Mouse (Mus musculus) heart, postnatal 0 days (tissue): Measurements from ENCODE around the gene Syndig1. TPM values are rescaled to one million over a fixed set of nuclear protein-coding genes. Genes with fewer than 3 reads are reported as not detected.

Source experiments
- ATAC-seq: fragments of 200-750 bp; cut with Nextera tagmentation; 2 replicates; pipeline ENCODE4 v1.8.0; 2017; ENCODE audit warnings: low read depth, moderate number of reproducible peaks, moderate library complexity; ENCODE audit not compliant: insufficient read depth
- DNase-seq: peaks from one replicate; pipeline ENCODE4 v3.0.0-alpha.2; 2016; ENCODE audit warnings: low spot score
- H3K27ac ChIP-seq: fragments of 300-500 bp; sonication (generic); 2 replicates; pipeline ENCODE4 v1.5.1; 2014; ENCODE audit warnings: low read depth, mild to moderate bottlenecking
- H3K27me3 ChIP-seq: fragments of 300-500 bp; sonication (generic); 2 replicates; pipeline ENCODE4 v1.6.1; 2014; ENCODE audit warnings: low read length, mixed read lengths; ENCODE audit not compliant: control insufficient read depth, insufficient read depth
- H3K36me3 ChIP-seq: fragments of 300-500 bp; sonication (generic); replicated peaks from 2 replicates; pipeline ENCODE4 v1.6.1; 2014; ENCODE audit warnings: low read length, mixed read lengths; ENCODE audit not compliant: control insufficient read depth, insufficient read depth
- H3K4me1 ChIP-seq: fragments of 300-500 bp; sonication (generic); 2 replicates; pipeline ENCODE4 v1.6.1; 2014; ENCODE audit warnings: antibody characterized with exemption; ENCODE audit not compliant: control insufficient read depth, insufficient read depth
- H3K4me2 ChIP-seq: fragments of 300-500 bp; sonication (generic); 2 replicates; pipeline ENCODE4 v1.6.1; 2014; ENCODE audit warnings: low read depth, mild to moderate bottlenecking, low read length, moderate library complexity
- H3K4me3 ChIP-seq: fragments of 300-500 bp; sonication (generic); 2 replicates; pipeline ENCODE4 v1.5.1; 2014; ENCODE audit warnings: low read depth, low read length
- H3K9ac ChIP-seq: fragments of 300-500 bp; sonication (generic); replicated peaks from 2 replicates; pipeline ENCODE4 v1.6.1; 2014; ENCODE audit warnings: low read depth, low read length, mixed read lengths
- H3K9me3 ChIP-seq: fragments of 300-500 bp; sonication (generic); replicated peaks from 2 replicates; pipeline ENCODE4 v1.6.1; 2016; ENCODE audit warnings: low read length; ENCODE audit not compliant: control insufficient read depth
- CTCF ChIP-seq: IDR thresholded peaks from 2 replicates; pipeline ENCODE4 v1.5.1; 2016; ENCODE audit warnings: antibody characterized with exemption, control low read depth, low read depth
- EP300 ChIP-seq: IDR thresholded peaks from 2 replicates; pipeline ENCODE4 v1.6.1; 2016; ENCODE audit warnings: antibody characterized with exemption, low read depth
- WGBS: fragments of 180-500 bp; shearing (Covaris S2); extraction: QIAGEN DNeasy Blood & Tissue Kit; methylation state at CpG from one replicate; pipeline ENCODE4 v1.1.7; 2014; 5-methylcytosine and 5-hydroxymethylcytosine counted together
- polyA plus RNA-seq: library from polyadenylated mRNA; unstranded; fragments of >200 nt; fragmentation: Nextera tagmentation; extraction: Ambion mirVana; gene quantifications from 2 replicates; pipeline ENCODE4 v1.2.1, GENCODE M21; 2015
- total RNA-seq: library from RNA; depleted of rRNA; stranded (reverse); fragments of >200 nt; gene quantifications from 2 replicates; pipeline ENCODE4 v1.2.3, GENCODE M21; 2014; ENCODE audit warnings: low replicate concordance

The Syndig1 gene
- total and polyA plus RNA-seq, 2 experiments from 2014 or later: 0.51 to 1.5 TPM

DNA sequence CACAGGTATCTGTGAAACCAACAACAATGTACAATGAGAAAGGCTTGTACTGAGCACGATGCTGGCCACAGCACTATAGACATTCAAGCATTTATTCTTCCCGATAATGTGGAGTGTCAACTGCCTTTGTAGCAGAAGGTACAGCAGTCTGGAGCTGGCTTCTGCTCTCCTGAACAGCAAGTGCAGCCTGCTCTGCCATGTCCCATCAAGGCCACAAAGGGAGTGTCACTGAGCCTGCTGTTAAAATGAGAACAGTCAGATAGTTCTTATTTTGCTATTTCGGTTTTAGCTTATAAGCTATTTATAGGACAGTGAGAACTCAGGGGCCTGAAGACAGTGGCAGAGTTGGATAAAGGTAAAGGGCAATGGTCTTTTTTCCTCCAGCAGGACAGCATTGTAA lies 9.3 kb upstream of the Syndig1 start:
- Histone ChIP-seq H3K4me3 (no peak overlapping the region), H3K9ac (no peak overlapping the region), H3K27me3 (no peaks in the 10 kb centered on the region), H3K4me2 (no peak overlapping the region), H3K4me1 (peaks cover 6% of the 10 kb centered on the region; the same call in 1 of the 2 replicates), H3K9me3 (no peaks in the 10 kb centered on the region), H3K36me3 (no peaks in the 10 kb centered on the region), H3K27ac (no peak overlapping the region)
- WGBS: 45% methylated on average over 3 of the region's 3 CpGs
- TF ChIP-seq CTCF (no peak), EP300 (no peak)
- ATAC-seq: peak; percentile 44; the same call in 1 of the 2 replicates
- no peak for DNase-seq

GRCm38 (mm10) chr2:149820201-149820600 lies 8.8 kb upstream of the Syndig1 start:
- H3K4me1 ChIP-seq: peaks cover 6% of the 10 kb centered on the region; the same call in 1 of the 2 replicates
- H3K9ac ChIP-seq: no peak overlapping the region
- WGBS: 30% methylated on average over 2 of the region's 2 CpGs
- ATAC-seq (peak; percentile 39; the same call in 1 of the 2 replicates), DNase-seq (no peak)
- TF ChIP-seq EP300 (no peak), CTCF (peak; percentile 10; the same call in 1 of the 2 replicates)
- H3K27me3 ChIP-seq: no peaks in the 10 kb centered on the region
- no peaks in the 10 kb centered on the region for H3K9me3 ChIP-seq
- no peak overlapping the region for H3K4me2 ChIP-seq
- no peak overlapping the region for H3K4me3 ChIP-seq
- H3K27ac ChIP-seq: no peak overlapping the region
- no peaks in the 10 kb centered on the region for H3K36me3 ChIP-seq

GRCm38 (mm10) chr2:149829955-149830535 lies 1.0 kb downstream of the Syndig1 start:
- Histone ChIP-seq H3K36me3 (no peaks in the 10 kb centered on the region), H3K27me3 (peaks cover 44% of the 10 kb centered on the region), H3K4me2 (peak overlapping the region; percentile 78), H3K9ac (no peak overlapping the region), H3K27ac (no peak overlapping the region), H3K4me1 (peaks cover 12% of the 10 kb centered on the region), H3K4me3 (peak overlapping the region; percentile 48), H3K9me3 (no peaks in the 10 kb centered on the region)
- no peak for TF ChIP-seq CTCF
- no peak for TF ChIP-seq EP300
- 4% methylated on average over 26 of the region's 26 CpGs for WGBS
- DNase-seq: no peak
- no peak for ATAC-seq

DNA sequence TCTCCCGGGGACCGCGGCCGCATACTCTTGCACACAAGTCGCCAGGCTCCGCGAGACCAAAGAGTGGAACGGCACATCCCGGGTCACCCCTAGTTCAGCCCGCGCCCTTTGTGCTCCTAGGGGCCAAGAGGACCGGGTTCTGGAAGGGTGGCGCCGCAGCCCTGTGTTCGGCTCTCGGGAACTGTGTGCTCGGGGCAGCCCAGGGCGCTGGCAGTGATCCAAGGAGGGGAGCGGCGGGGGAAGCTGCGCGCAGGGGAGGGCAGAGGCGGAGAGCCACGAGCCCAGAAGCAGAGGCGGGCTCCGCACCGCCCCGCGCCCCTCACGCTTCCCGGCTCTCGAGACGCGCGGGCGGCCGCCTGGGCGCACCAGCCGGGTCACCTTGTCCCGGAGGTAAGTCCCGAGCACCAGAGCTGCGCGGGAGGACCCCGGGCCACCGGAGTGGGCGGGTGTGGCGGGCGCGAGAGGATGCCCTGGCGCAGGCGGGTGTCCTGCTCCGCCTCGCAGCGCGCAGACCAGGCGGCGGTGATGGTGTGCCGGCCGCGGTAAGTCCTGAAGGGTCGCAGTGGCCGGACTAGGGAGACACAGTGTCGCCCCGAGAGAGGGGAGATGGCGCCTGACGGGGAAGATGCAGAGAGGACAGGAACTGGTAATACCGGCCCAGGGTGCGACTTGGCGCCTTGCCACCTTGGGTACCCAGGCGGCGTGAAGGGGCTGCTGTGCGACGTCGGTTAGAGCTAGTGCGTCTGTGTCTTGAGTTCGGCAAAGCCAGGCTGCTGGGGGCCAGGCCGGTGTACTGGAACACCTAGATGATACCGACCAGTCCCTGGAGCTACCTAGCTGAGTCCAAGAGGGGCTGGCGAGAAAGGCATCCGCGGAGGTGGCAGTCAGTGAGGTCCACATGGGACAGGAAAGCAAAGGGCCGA lies 1.8 kb downstream of the Syndig1 start, which contains the start of gene C530025M09Rik:
TSS of gene C530025M09Rik (minus strand) at position 678 of the 923 bp plus-strand sequence.
- H3K27me3 ChIP-seq: peaks cover 44% of the 10 kb centered on the region
- TF ChIP-seq EP300: no peak
- TF ChIP-seq CTCF: no peak
- H3K36me3 ChIP-seq: no peaks in the 10 kb centered on the region
- no peaks in the 10 kb centered on the region for H3K9me3 ChIP-seq
- WGBS: under 1% methylated on average over 76 of the region's 82 CpGs
- H3K27ac ChIP-seq: no peak within 1 kb of the TSS
- DNase-seq (no peak), ATAC-seq (peak; percentile 39; the same call in 1 of the 2 replicates)
- H3K4me1 ChIP-seq: peaks cover 12% of the 10 kb centered on the region
- no peak within 1 kb of the TSS for H3K9ac ChIP-seq
- H3K4me2 ChIP-seq: peak within 1 kb of the TSS; percentile 78
- peak within 1 kb of the TSS; percentile 48 for H3K4me3 ChIP-seq

DNA sequence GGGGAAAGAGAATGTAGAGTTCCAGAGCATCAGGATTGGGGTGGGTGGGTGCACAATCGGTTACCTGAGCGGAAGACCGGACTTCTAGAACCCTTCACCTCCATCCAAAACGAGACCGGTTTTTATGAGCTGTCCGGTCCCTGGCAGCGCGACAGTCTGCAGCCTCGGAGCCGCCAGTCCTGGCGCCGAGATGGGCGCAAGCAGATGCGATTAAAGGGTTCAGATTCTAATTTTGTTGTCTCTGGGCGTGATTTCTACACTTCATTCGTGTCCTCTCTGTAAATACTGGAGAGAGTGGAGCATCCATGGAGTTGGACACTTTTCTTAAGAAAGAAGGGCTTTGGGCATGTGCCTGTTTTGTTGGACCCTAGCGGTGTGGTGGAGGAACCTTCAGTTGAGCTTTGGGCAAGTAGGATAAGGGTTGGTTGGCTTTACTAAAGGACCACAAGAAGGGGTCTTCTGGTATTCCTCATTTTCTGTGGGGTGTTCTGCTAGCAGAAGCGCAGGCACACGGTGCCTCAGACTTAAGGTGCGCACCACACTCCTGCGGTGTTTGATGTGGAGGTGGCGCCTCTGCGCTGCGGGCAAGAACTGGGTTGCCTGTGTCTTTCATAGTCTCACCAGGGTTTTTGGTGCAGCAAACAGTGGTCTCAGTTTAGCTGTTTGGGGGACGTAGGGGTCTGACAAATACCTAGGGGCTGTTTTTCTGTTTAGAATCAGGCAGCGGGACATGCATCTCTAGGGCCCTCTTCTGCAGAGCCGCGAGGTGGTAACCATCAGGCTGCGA lies 2.6 kb downstream of the Syndig1 start:
- Histone ChIP-seq H3K27me3 (peaks cover 44% of the 10 kb centered on the region), H3K9me3 (no peaks in the 10 kb centered on the region), H3K4me1 (peaks cover 12% of the 10 kb centered on the region), H3K27ac (no peak overlapping the region), H3K4me3 (peak overlapping the region; percentile 48), H3K9ac (no peak overlapping the region), H3K36me3 (no peaks in the 10 kb centered on the region), H3K4me2 (peak overlapping the region; percentile 78)
- ATAC-seq: no peak
- no peak for DNase-seq
- no peak for TF ChIP-seq EP300
- TF ChIP-seq CTCF: no peak
- WGBS: 1% methylated on average over 29 of the region's 29 CpGs
